Mouse (Mus musculus) liver, postnatal 0 days (tissue): ENCODE results near the gene Nfkb2. TPM values are rescaled to one million over a fixed set of nuclear protein-coding genes. Genes with fewer than 3 reads are reported as not detected.

ENCODE experiments used
- ATAC-seq: fragments of 200-750 bp; cut with Nextera tagmentation; 2 replicates; pipeline ENCODE4 v1.8.0; 2017; ENCODE audit warnings: mild to moderate bottlenecking, moderate library complexity
- DNase-seq: peaks from one replicate; pipeline ENCODE4 v3.0.0-alpha.2; 2016
- H3K27ac ChIP-seq: fragments of 300-500 bp; sonication (generic); 2 replicates; pipeline ENCODE4 v1.5.1; 2014; ENCODE audit warnings: antibody characterized with exemption, moderate library complexity, mild to moderate bottlenecking, low read depth
- H3K27me3 ChIP-seq: fragments of 300-500 bp; sonication (generic); 2 replicates; pipeline ENCODE4 v1.6.1; 2014; ENCODE audit warnings: low read length, control low read depth, mixed read lengths; ENCODE audit not compliant: insufficient read depth
- H3K36me3 ChIP-seq: fragments of 300-500 bp; sonication (generic); replicated peaks from 2 replicates; pipeline ENCODE4 v1.6.1; 2014; ENCODE audit warnings: mild to moderate bottlenecking, control low read depth, low read length, moderate library complexity, mixed read lengths; ENCODE audit not compliant: insufficient read depth
- H3K4me1 ChIP-seq: fragments of 300-500 bp; sonication (generic); 2 replicates; pipeline ENCODE4 v1.6.1; 2014; ENCODE audit warnings: antibody characterized with exemption, mild to moderate bottlenecking, control low read depth; ENCODE audit not compliant: insufficient read depth
- H3K4me2 ChIP-seq: fragments of 300-500 bp; sonication (generic); 2 replicates; pipeline ENCODE4 v1.6.1; 2014; ENCODE audit warnings: low read depth, mild to moderate bottlenecking, low read length, moderate library complexity, mixed read lengths
- H3K4me3 ChIP-seq: fragments of 300-500 bp; sonication (generic); 2 replicates; pipeline ENCODE4 v1.5.1; 2014; ENCODE audit warnings: low read depth, low read length
- H3K9ac ChIP-seq: fragments of 300-500 bp; sonication (generic); replicated peaks from 2 replicates; pipeline ENCODE4 v1.6.1; 2014; ENCODE audit warnings: mild to moderate bottlenecking, moderate library complexity
- H3K9me3 ChIP-seq: fragments of 300-500 bp; sonication (generic); 2 replicates; pipeline ENCODE4 v1.6.1; 2016; ENCODE audit warnings: mild to moderate bottlenecking, control low read depth, low read length, mixed read lengths
- CTCF ChIP-seq: sonication (generic); IDR thresholded peaks from 2 replicates; pipeline ENCODE4 v1.5.1; 2016; ENCODE audit warnings: antibody characterized with exemption, low read depth
- EP300 ChIP-seq: IDR thresholded peaks from 2 replicates; pipeline ENCODE4 v1.6.1; 2016; ENCODE audit warnings: antibody characterized with exemption, low read depth, mild to moderate bottlenecking
- whole genome bisulfite sequencing: fragments of 180-500 bp; shearing (Covaris S2); extraction: QIAGEN DNeasy Blood & Tissue Kit; methylation state at CpG from one replicate; pipeline ENCODE4 v1.1.7; 2014; ENCODE audit not compliant: insufficient replicate concordance; 5-methylcytosine and 5-hydroxymethylcytosine counted together
- polyA plus RNA-seq: library from polyadenylated mRNA; unstranded; fragments of >200 nt; fragmentation: Nextera tagmentation; extraction: Ambion mirVana; gene quantifications from 2 replicates; pipeline ENCODE4 v1.2.1, GENCODE M21; 2015

Gene Nfkb2
- polyA plus RNA-seq, 1 experiment from 2014 or later = 3.5 TPM

GRCm38 (mm10) chr19:46311341-46311740 is 7.2 kb downstream of the Nfkb2 start:
- no peak for ATAC-seq

DNA sequence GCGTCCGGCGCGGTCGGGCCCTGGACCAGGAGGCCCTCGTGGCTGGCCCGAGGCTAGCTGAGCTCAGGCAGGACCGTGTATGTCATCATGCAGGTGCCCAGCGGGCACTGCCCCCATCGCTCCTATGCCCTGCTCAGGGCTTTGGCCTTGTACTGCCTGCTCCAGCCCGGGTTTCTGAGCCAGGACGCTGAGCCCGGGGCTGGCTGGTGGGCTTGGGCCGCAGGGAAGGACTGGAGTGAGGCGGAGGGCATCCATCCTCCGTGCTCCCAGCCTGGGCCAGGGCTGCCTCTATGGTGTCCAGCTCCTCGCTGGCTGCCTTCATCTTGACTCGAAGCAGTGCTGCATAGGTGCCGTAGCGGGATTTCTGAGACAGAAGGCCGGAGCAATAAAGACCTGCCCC is 8.4 kb downstream of the Nfkb2 start:
- no peak overlapping the region for H3K4me2 ChIP-seq
- 89% methylated on average over 21 of the region's 21 CpGs for WGBS
- peaks cover 42% of the 10 kb centered on the region for H3K4me1 ChIP-seq
- ATAC-seq (no peak), DNase-seq (no peak)
- TF ChIP-seq CTCF (no peak), EP300 (no peak)
- no peak overlapping the region for H3K9ac ChIP-seq
- no peak overlapping the region for H3K27ac ChIP-seq
- peaks cover 35% of the 10 kb centered on the region for H3K27me3 ChIP-seq
- peaks cover 18% of the 10 kb centered on the region for H3K36me3 ChIP-seq
- H3K9me3 ChIP-seq = no peaks in the 10 kb centered on the region
- no peak overlapping the region for H3K4me3 ChIP-seq

More at GRCm38 (mm10) chr19:46311341-46311740, 7.2 kb downstream of the Nfkb2 start:
- Histone ChIP-seq H3K27me3 (peaks cover 22% of the 10 kb centered on the region), H3K9ac (no peak overlapping the region), H3K36me3 (peaks cover 20% of the 10 kb centered on the region), H3K4me3 (no peak overlapping the region), H3K27ac (no peak overlapping the region), H3K4me1 (peaks cover 34% of the 10 kb centered on the region), H3K9me3 (no peaks in the 10 kb centered on the region), H3K4me2 (no peak overlapping the region)
- DNase-seq = no peak
- WGBS = 90% methylated on average over 9 of the region's 9 CpGs
- TF ChIP-seq CTCF (no peak), EP300 (no peak)

GRCm38 (mm10) chr19:46313116-46313515 is 9.0 kb downstream of the Nfkb2 start:
- Histone ChIP-seq H3K9ac (no peak overlapping the region), H3K27me3 (peaks cover 38% of the 10 kb centered on the region), H3K4me3 (no peak overlapping the region), H3K36me3 (peaks cover 18% of the 10 kb centered on the region), H3K4me1 (peaks cover 47% of the 10 kb centered on the region), H3K9me3 (no peaks in the 10 kb centered on the region), H3K27ac (no peak overlapping the region), H3K4me2 (no peak overlapping the region)
- TF ChIP-seq CTCF (no peak), EP300 (no peak)
- ATAC-seq = no peak
- 84% methylated on average over 9 of the region's 9 CpGs for WGBS
- no peak for DNase-seq

DNA sequence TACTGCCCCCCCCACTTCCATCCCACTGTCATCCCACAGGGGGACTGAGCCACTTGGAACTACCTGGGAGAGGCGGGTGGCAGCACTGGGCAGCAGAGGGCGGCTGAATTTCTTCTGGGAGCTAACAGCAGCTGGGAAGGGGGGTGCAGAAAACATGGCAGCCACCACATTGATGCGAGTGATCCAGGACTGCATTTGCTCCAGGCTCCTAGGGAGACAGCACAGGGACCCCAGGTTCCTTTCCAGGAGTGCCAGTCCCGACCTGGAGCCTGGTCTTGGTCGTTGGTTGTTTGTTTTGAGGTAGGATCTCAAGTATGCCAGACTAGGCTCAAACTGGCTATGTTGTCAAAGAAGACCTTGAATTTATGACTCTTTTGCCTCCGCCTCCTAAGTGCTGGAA is 9.5 kb downstream of the Nfkb2 start:
- WGBS = 82% methylated on average over 6 of the region's 6 CpGs
- no peak overlapping the region for H3K27ac ChIP-seq
- no peak overlapping the region for H3K9ac ChIP-seq
- H3K4me3 ChIP-seq = no peak overlapping the region
- peaks cover 43% of the 10 kb centered on the region for H3K27me3 ChIP-seq
- peaks cover 14% of the 10 kb centered on the region for H3K36me3 ChIP-seq
- ATAC-seq (no peak), DNase-seq (no peak)
- peaks cover 45% of the 10 kb centered on the region for H3K4me1 ChIP-seq
- H3K9me3 ChIP-seq = no peaks in the 10 kb centered on the region
- H3K4me2 ChIP-seq = peak overlapping the region; percentile 62
- TF ChIP-seq CTCF (no peak), EP300 (no peak)

- 22% methylated on average over 18 of the region's 18 CpGs for WGBS
- Histone ChIP-seq H3K27me3 (peaks cover 49% of the 10 kb centered on the region), H3K27ac (peak overlapping the region; percentile 74), H3K4me2 (peak overlapping the region; percentile 62), H3K4me1 (peaks cover 44% of the 10 kb centered on the region), H3K9me3 (no peaks in the 10 kb centered on the region), H3K4me3 (0 out of 2 replicates have a peak overlapping the region, but pooled peaks have one; percentile 9), H3K36me3 (peaks cover 14% of the 10 kb centered on the region), H3K9ac (no peak overlapping the region; the same call in 1 of the 2 replicates)
- ATAC-seq (peak; percentile 8; the same call in 1 of the 2 replicates), DNase-seq (peak; percentile 66)
- TF ChIP-seq CTCF (no peak), EP300 (no peak)
Observed at GRCm38 (mm10) chr19:46314151-46314601, 10.1 kb downstream of the Nfkb2 start.

DNA sequence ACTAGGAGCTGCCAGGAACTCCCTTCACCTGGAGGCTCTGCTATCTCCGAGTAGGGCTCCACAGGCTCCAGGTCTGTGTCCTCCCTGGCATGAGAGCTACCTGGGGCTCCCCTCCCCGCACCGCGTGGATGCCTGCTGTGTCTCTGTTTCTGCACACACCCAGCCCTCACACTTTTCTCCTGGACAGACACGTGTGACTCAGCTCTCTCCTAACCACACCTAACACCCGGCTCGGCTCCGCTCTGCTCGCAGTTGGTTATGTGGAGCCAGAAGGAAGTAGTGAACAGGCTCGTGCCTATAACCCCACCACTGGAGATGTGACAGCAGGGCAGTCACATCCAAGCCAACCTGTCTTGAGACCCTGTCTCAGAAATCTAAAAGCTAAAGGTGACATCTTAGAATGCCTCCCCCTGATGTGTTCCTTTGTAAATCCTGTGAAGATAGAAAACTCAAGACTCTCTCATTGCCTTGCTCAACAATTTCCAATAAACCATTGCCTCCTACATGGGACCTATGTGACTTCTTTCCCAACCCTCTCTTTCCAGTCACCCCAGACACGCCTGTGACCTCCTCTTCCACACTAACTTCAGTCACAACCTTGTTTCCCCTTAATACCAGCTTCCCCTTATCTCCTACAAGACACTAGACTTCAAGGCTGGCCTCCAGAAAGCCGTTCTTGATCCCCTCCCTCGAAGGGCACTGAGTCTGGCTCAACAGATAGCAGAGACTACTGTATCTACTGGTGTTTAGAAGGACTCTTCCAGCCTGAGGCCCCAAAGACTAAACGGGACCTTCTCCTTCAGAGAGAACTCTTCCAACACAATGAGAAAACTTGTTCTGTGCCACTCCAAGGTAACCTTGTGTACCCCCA is 11.0 kb downstream of the Nfkb2 start:
- H3K4me3 ChIP-seq = peak overlapping the region; percentile 22
- no peak for TF ChIP-seq CTCF
- peak; percentile 83 for TF ChIP-seq EP300
- peak overlapping the region; percentile 16; the same call in 1 of the 2 replicates for H3K9ac ChIP-seq
- 12% methylated on average over 14 of the region's 14 CpGs for WGBS
- peak overlapping the region; percentile 74 for H3K27ac ChIP-seq
- ATAC-seq (peak; percentile 87), DNase-seq (peak; percentile 59)
- H3K4me1 ChIP-seq = peaks cover 42% of the 10 kb centered on the region
- H3K9me3 ChIP-seq = no peaks in the 10 kb centered on the region
- H3K36me3 ChIP-seq = peaks cover 10% of the 10 kb centered on the region
- H3K27me3 ChIP-seq = peaks cover 58% of the 10 kb centered on the region
- H3K4me2 ChIP-seq = peak overlapping the region; percentile 62
